Mouse (Mus musculus): Measurements from ENCODE around the gene Pramel4.
"Not testable (repeated sequence)": the region's sequence is repeated elsewhere in the genome, so short reads cannot be mapped to it uniquely, and the experiment has no call there.

The Pramel4 gene

GRCm38 (mm10) chr4:144058826-144059225 is at the start of gene Pramel4:
Pramel4 (plus strand) TSS chr4:144059126.
- DNase-seq (ENCODE audit: low read depth in 1 of 2, low spot score in 2 of 2): not testable (repeated sequence)

DNA sequence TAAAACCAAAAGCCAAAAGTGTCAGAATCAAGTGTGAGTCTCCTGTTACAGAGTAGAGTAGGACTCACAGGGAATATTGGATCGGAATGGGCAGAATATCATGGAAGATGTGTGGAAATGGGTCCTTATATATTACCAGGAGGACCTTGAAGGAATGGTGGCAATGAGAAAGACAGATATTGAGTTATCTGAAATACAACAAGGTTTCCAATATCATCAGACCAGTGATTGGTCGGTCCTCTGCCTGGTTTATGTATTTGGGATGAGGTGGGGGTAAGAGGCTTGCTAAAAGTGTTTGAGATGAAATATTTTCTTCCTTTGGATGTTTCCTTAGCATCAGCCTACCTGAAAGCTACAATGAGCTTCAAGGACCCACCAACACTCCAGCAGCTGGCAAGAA is 47.2 kb downstream of the Pramel4 start, which contains the start of gene Gm13102:
Gm13102 (plus strand) TSS at position 301 of the 400 bp plus-strand sequence.
- not testable (repeated sequence) for DNase-seq (ENCODE audit: low read depth in 1 of 2, low spot score in 2 of 2)
